Mouse (Mus musculus): ENCODE measurements around the gene Npcd.

DNA sequence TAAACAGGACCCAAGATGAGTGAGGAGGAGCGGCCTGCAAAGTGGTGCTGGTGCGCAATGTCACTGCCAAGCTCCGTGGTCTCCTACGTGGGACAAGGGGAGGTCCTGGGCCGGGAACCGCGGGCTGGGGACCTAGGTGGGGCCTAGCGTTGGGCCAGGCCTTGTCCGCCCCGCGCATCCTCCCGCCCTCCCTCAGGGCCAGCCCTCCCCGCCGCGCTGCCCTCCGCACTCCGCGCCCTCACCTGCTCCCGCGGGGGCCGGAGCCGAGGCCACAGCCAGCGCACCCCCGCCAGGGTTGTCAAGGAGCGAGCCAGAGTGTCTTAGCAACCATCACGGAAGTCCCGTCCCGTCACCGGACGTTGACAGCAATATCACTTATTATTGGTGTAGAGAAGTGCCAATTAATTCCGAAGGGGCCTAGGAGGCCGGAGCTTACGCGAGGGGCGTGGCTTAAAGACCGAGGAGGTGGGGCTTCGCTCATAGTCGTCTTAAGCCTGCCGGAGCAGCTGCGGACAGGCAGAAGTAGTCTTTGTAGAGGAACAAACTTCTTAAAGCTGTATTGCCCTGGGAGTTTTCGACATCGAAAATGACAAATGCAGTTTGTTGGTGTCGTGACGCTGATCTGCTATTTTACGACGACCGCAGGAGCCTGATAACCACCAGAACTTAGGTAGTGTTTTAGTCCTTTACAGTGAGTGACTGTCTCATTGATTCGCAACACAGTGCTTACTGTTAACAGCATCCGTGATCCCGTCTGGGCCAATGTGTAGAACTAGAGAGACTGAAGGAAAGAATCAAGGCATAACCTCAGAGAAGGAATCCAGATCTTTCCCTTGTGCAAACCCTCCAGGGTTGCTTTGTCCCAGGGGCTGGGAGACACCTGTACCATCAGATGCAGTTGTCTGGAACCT is 59.7 kb downstream of the Npcd start:
- peak; percentile 74 for TF ChIP-seq POLR2AphosphoS2 (IDR thresholded peaks at IDR 0.05; ENCODE audit: insufficient read length, low read depth)
- no peak for TF ChIP-seq USF1 (IDR thresholded peaks at IDR 0.05; ENCODE audit: low read depth)
- TF ChIP-seq MAX (IDR thresholded peaks at IDR 0.05; ENCODE audit: low read depth) = peak; percentile 40
- TF ChIP-seq POLR2A (IDR thresholded peaks at IDR 0.05; ENCODE audit: insufficient read length, low read depth) = peak; percentile 71
- no peak for TF ChIP-seq TCF12 (IDR thresholded peaks at IDR 0.05; ENCODE audit: insufficient read depth, poor library complexity, severe bottlenecking)

All from myocyte (in vitro differentiated cells).